Mouse (Mus musculus) stomach, embryonic 14.5 days (tissue): ENCODE results near the gene Smim24. TPM values are rescaled to one million over a fixed set of nuclear protein-coding genes. Genes with fewer than 3 reads are reported as not detected.

Experiments
- ATAC-seq: fragments of 200-750 bp; cut with Nextera tagmentation; 2 replicates; pipeline ENCODE4 v1.8.0; 2017; ENCODE audit warnings: low read depth, moderate TSS enrichment; ENCODE audit not compliant: insufficient number of reproducible peaks, insufficient read depth, low FRiP score
- H3K27ac ChIP-seq: fragments of 300-500 bp; sonication (generic); 2 replicates; pipeline ENCODE4 v1.5.1; 2014; ENCODE audit warnings: mild to moderate bottlenecking, low read length, moderate library complexity, mixed read lengths
- H3K27me3 ChIP-seq: fragments of 300-500 bp; sonication (generic); 2 replicates; pipeline ENCODE4 v1.6.1; 2014; ENCODE audit warnings: low read length, control low read depth, mixed read lengths; ENCODE audit not compliant: control insufficient read depth, insufficient read depth
- H3K36me3 ChIP-seq: fragments of 300-500 bp; sonication (generic); 2 replicates; pipeline ENCODE4 v1.6.1; 2014; ENCODE audit warnings: mild to moderate bottlenecking, control low read depth, low read length, moderate library complexity, mixed read lengths; ENCODE audit not compliant: control insufficient read depth, insufficient read depth
- H3K4me1 ChIP-seq: fragments of 300-500 bp; sonication (generic); 2 replicates; pipeline ENCODE4 v1.6.1; 2014; ENCODE audit warnings: low read length, control low read depth, mixed read lengths; ENCODE audit not compliant: control insufficient read depth, insufficient read depth
- H3K4me2 ChIP-seq: fragments of 300-500 bp; sonication (generic); replicated peaks from 2 replicates; pipeline ENCODE4 v1.6.1; 2014; ENCODE audit warnings: low read depth, low read length, control low read depth
- H3K4me3 ChIP-seq: fragments of 300-500 bp; sonication (generic); 2 replicates; pipeline ENCODE4 v1.5.1; 2014; ENCODE audit warnings: low read depth, low read length, control low read depth
- H3K9ac ChIP-seq: fragments of 300-500 bp; sonication (generic); replicated peaks from 2 replicates; pipeline ENCODE4 v1.6.1; 2014; ENCODE audit warnings: low read depth, mild to moderate bottlenecking, control low read depth, low read length, moderate library complexity, mixed read lengths
- H3K9me3 ChIP-seq: fragments of 300-500 bp; sonication (generic); 2 replicates; pipeline ENCODE4 v1.6.1; 2016; ENCODE audit warnings: low read depth, low read length, control low read depth; ENCODE audit not compliant: control insufficient read depth
- WGBS: fragments of 180-500 bp; shearing (Covaris S2); extraction: QIAGEN DNeasy Blood & Tissue Kit; methylation state at CpG from one replicate; pipeline ENCODE4 v1.1.7; 2014; 5-methylcytosine and 5-hydroxymethylcytosine counted together
- microRNA-seq: library from miRNA; unstranded; fragments of <30 nt; microRNA quantifications from one replicate; pipeline ENCODE4, GENCODE M21; 2016
- polyA plus RNA-seq: library from polyadenylated mRNA; unstranded; fragments of >200 nt; fragmentation: Nextera tagmentation; extraction: Ambion mirVana; gene quantifications from 2 replicates; pipeline ENCODE4 v1.2.1, GENCODE M21; 2014

The Smim24 gene
- polyA plus RNA-seq, 1 experiment from 2014 or later, result 21.5 TPM

DNA sequence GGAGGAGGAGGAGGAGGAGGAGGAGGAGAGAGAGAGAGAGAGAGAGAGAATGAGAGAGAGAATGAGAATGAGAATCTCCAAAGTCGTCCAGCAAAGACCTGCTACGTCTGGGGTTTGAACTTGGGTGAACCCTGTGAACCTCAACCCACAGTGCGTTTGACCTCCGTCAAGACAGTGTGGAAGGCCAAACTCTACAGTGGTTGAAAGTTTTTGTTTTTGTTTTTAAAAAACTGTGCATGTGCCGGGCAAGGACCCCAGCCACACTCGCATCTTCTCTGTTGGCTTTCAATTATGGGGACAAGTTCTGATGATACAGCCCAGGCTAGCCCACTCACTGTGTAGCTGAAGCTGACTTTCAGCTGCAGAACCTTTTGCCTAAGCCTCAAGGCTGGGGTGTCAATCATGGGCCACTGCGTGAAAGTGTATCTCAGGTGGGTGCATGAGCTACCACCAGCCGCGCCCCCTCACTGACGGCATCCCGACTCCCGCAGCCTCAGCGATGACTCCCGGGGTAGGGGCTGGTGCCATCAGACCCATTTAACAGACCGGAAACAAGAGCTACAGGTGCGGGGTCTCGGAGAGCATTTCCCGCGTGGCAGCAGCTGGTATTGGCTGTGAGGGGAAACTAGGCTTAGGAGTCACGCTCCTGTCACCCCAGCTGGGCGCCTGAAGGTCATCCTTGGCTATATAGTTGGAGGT is 39.5 kb downstream of the Smim24 start:
- Histone ChIP-seq H3K27ac (no peak overlapping the region), H3K27me3 (no peaks in the 10 kb centered on the region), H3K36me3 (no peaks in the 10 kb centered on the region), H3K4me1 (peaks cover 16% of the 10 kb centered on the region), H3K9ac (no peak overlapping the region), H3K9me3 (no peaks in the 10 kb centered on the region), H3K4me2 (peak overlapping the region; percentile 23; the same call in 1 of the 2 replicates), H3K4me3 (no peak overlapping the region)
- 61% methylated on average over 21 of the region's 21 CpGs for WGBS
- no peak for ATAC-seq

DNA sequence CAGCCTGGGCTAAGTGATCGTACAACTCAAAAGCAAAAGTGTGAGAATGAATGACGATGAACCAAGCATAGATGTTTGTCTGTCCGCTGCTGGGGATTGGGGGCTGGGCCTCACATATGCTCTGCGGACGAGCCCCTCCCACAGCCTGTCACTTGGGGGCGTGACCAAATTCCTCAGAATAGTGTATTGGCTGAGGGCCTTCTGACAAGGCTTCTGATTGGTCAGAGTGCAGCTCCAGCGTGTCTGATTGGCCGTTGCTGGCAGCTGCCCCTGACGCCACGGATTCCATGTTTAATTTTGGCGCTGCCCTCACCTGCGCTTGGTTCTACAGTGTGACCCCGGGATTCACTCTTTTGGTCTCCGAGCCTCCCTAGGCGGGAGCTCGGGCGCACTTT is 40.0 kb downstream of the Smim24 start:
- H3K36me3 ChIP-seq, result no peaks in the 10 kb centered on the region
- 5% methylated on average over 17 of the region's 17 CpGs for WGBS
- no peaks in the 10 kb centered on the region for H3K27me3 ChIP-seq
- ATAC-seq, result peak; percentile 84
- no peak overlapping the region for H3K9ac ChIP-seq
- no peaks in the 10 kb centered on the region for H3K9me3 ChIP-seq
- H3K4me2 ChIP-seq, result peak overlapping the region; percentile 36
- H3K4me1 ChIP-seq, result peaks cover 16% of the 10 kb centered on the region
- no peak overlapping the region; the same call in 1 of the 2 replicates for H3K4me3 ChIP-seq
- no peak overlapping the region for H3K27ac ChIP-seq

DNA sequence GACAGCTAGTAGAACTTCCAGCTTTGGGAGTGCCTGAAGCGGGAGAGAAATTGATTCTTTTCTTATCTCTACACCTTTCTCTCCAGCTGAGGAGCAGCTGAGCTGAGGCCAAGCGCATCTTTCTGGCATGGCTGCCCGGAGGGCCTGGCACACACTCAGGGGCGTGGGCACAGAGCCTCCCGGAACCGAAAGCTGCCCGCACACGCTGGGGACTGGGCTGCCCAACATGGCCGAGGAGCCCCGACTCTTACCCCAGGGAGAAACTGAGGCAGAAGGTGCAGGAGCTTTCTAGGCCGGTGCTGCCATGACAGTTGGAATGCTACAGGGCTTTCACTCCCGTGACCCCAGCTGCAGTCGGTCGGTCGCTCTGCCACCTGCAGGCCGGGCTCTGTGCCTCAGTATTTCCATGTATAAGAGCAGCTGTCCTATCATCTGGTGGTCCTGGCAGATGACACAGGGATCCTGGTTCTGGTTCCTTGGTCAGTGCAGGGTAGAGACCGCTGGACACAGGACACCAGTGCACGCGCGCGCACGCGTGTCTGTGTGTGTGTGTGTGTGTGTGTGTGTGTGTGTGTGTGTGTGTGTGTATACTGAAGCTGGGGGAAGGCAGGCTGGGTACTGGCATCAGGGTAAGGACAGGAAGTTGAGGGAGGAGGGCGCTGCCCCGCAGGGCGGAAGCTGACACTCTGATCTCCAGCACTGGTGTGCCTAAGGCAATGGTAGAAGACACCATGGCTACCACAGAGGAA is 40.9 kb downstream of the Smim24 start:
- H3K36me3 ChIP-seq, result no peaks in the 10 kb centered on the region
- H3K27me3 ChIP-seq, result no peaks in the 10 kb centered on the region
- H3K4me1 ChIP-seq, result peaks cover 16% of the 10 kb centered on the region
- no peak overlapping the region for H3K9ac ChIP-seq
- whole genome bisulfite sequencing, result 76% methylated on average over 26 of the region's 26 CpGs
- no peak for ATAC-seq
- no peak overlapping the region for H3K4me3 ChIP-seq
- H3K4me2 ChIP-seq, result no peak overlapping the region
- no peak overlapping the region for H3K27ac ChIP-seq
- no peaks in the 10 kb centered on the region for H3K9me3 ChIP-seq

DNA sequence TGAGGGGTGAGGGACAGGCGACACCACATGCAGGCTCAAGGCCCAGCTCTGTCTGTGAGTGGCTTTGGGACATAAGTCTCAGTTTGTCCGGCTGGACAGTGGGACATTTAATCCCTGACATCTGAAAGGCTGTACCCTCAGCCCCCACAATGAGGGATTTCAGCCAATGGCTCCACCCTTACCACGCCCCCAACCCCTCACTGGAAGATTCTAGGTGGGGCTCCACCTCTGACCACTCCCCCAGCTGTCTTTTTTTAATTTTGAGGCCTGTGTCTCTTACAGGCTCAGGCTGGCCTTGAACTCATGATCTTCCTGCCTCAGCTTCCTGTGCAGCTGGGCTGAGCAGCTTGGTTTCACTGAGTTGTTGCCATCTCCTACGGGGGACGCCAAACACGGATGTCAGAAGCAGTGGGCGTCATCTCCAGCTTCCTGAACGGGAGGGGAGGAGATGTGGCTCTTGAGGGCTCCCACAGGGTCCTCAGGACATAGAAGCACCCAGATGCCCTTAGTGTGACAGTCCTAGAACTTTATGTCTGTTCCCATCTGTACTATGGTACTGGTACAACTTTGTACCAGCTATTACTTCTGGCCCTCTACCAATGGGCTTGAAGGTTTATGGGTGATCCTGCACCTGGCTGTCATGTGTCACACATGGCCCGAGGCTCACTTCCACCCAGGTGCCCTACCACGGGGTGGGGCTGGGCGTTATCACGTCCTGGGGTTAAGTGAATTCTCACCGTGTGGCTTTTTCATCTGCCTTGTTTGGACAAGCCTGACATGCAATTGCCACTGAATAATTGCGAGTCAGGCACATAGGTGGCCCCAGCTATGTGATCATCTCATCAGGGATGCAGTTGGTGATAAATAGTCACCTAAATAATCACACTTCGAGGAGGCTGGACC is 41.8 kb downstream of the Smim24 start:
- 48% methylated on average over 15 of the region's 15 CpGs for whole genome bisulfite sequencing
- Histone ChIP-seq H3K9me3 (no peaks in the 10 kb centered on the region), H3K4me1 (peaks cover 16% of the 10 kb centered on the region), H3K4me3 (no peak overlapping the region), H3K36me3 (no peaks in the 10 kb centered on the region), H3K27ac (no peak overlapping the region), H3K9ac (no peak overlapping the region), H3K27me3 (no peaks in the 10 kb centered on the region), H3K4me2 (no peak overlapping the region)
- no peak for ATAC-seq

DNA sequence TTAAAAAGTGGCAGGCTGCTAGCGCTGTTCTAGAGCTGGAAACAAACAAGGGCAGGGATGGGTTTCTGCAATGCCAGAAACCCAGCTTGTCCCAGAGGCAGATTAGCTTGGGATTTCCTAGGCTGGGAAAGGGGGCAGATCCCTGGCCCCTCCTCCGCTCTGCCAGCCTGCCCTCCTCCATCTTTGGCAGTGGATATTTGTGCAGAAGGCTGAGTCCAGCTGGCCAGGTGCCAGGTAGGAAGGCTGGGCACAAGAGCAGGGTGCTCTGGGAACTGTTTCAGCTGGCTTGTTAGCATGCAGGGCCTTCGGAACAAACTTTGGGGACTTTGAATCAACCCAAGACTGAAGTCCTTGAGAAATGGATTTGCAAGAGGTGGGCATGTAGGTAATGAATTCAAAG is 42.6 kb downstream of the Smim24 start:
- H3K4me3 ChIP-seq, result no peak overlapping the region
- H3K9me3 ChIP-seq, result no peaks in the 10 kb centered on the region
- no peak overlapping the region for H3K4me2 ChIP-seq
- no peak overlapping the region for H3K27ac ChIP-seq
- no peaks in the 10 kb centered on the region for H3K27me3 ChIP-seq
- no peak for ATAC-seq
- H3K9ac ChIP-seq, result no peak overlapping the region
- no peaks in the 10 kb centered on the region for H3K36me3 ChIP-seq
- 70% methylated on average over 3 of the region's 3 CpGs for WGBS
- H3K4me1 ChIP-seq, result peaks cover 16% of the 10 kb centered on the region

DNA sequence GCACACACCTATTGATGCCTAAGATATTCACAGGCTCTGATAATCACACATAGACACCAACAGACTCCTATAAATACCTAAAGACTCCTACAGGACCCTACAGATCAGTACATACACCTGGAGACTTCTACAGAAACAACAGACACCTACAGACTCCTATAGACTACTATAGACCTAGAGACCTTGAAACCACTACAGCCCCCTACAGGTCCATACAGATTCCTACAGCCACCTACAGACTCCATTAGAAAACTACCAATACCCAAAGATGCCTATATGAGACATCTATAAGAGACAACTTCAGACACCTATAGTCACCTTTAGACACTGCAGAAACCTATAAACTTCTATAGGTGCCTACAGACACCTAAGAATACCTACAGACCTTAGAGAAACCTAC is 48.2 kb downstream of the Smim24 start:
- no peak for ATAC-seq
- Histone ChIP-seq H3K4me2 (no peak overlapping the region), H3K4me3 (no peak overlapping the region), H3K9ac (no peak overlapping the region), H3K36me3 (no peaks in the 10 kb centered on the region), H3K4me1 (no peaks in the 10 kb centered on the region), H3K27ac (no peak overlapping the region), H3K27me3 (no peaks in the 10 kb centered on the region), H3K9me3 (no peaks in the 10 kb centered on the region)

Small RNA genes lying within 50 kb of the gene (microRNA-seq; reads per million reads assigned to microRNA genes)
- gene Mir1191b (1.3 reads per million), gene Mir6913 (not detected)

Other genes with a start within 250 kb of the Smim24 start
- gene Pias4, start 225.1 kb upstream of the Smim24 start, polyA plus RNA-seq, result 32.7 and 40.9 TPM in 2 replicates
- gene Eef2, start 216.4 kb upstream of the Smim24 start, polyA plus RNA-seq, result 416 and 434 TPM in 2 replicates
- gene Dapk3, start 210.0 kb upstream of the Smim24 start, polyA plus RNA-seq, result 48.9 and 58.7 TPM in 2 replicates
- not detected in 2 replicates for gene 4930442H23Rik, start 209.2 kb upstream of the Smim24 start, polyA plus RNA-seq
- gene Nmrk2, start 191.0 kb upstream of the Smim24 start, polyA plus RNA-seq, result 0.14 and 0.35 TPM in 2 replicates
- gene Atcay, start 162.2 kb upstream of the Smim24 start, polyA plus RNA-seq, result 1.9 and 2.2 TPM in 2 replicates
- 9.2 and 10.8 TPM in 2 replicates for gene Zfr2, start 159.9 kb upstream of the Smim24 start, polyA plus RNA-seq
- 3.4 and 3.9 TPM in 2 replicates for gene Matk, start 140.1 kb upstream of the Smim24 start, polyA plus RNA-seq
- gene Mrpl54, start 126.1 kb upstream of the Smim24 start, polyA plus RNA-seq, result 223 and 246 TPM in 2 replicates
- 47.0 and 51.1 TPM in 2 replicates for gene Apba3, start 126.1 kb upstream of the Smim24 start, polyA plus RNA-seq
- 21.6 and 25.2 TPM in 2 replicates for gene Tjp3, start 101.5 kb upstream of the Smim24 start, polyA plus RNA-seq
- gene Pip5k1c, start 100.1 kb upstream of the Smim24 start, polyA plus RNA-seq, result 50.1 and 51.4 TPM in 2 replicates
- 21.3 and 21.7 TPM in 2 replicates for gene Cactin, start 71.9 kb upstream of the Smim24 start, polyA plus RNA-seq
- 23.1 and 23.4 TPM in 2 replicates for gene Tbxa2r, start 64.3 kb upstream of the Smim24 start, polyA plus RNA-seq
- gene Gipc3, start 49.8 kb upstream of the Smim24 start, polyA plus RNA-seq, result 0.07 TPM in 1 of 2 replicates, not detected in the other
- 98.6 TPM in 2 replicates for gene Hmg20b, start 42.6 kb upstream of the Smim24 start, polyA plus RNA-seq
- 4.7 and 4.8 TPM in 2 replicates for gene Mfsd12, start 35.6 kb upstream of the Smim24 start, polyA plus RNA-seq
- gene 4930404N11Rik, start 27.2 kb upstream of the Smim24 start, polyA plus RNA-seq, result 0.43 and 0.59 TPM in 2 replicates
- 81.3 and 88.7 TPM in 2 replicates for gene Fzr1, start 14.5 kb upstream of the Smim24 start, polyA plus RNA-seq
- 44.8 and 48.5 TPM in 2 replicates for gene Dohh, start 8.6 kb upstream of the Smim24 start, polyA plus RNA-seq
- 3.1 and 4.1 TPM in 2 replicates for gene Gm48551, start 8.6 kb upstream of the Smim24 start, polyA plus RNA-seq
- 1.0 and 1.1 TPM in 2 replicates for gene Gm48552, start 4.0 kb upstream of the Smim24 start, polyA plus RNA-seq
- gene Nfic, start 62.6 kb downstream of the Smim24 start, polyA plus RNA-seq, result 76.0 and 80.1 TPM in 2 replicates
- gene Celf5, start 89.7 kb downstream of the Smim24 start, polyA plus RNA-seq, result 1.7 and 2.2 TPM in 2 replicates
- 79.1 and 79.3 TPM in 2 replicates for gene Ncln, start 103.3 kb downstream of the Smim24 start, polyA plus RNA-seq
- gene S1pr4, start 107.1 kb downstream of the Smim24 start, polyA plus RNA-seq, result 0.41 and 0.72 TPM in 2 replicates
- 3.6 and 7.4 TPM in 2 replicates for gene Gna15, start 131.2 kb downstream of the Smim24 start, polyA plus RNA-seq
- 86.2 and 89.3 TPM in 2 replicates for gene Gna11, start 152.1 kb downstream of the Smim24 start, polyA plus RNA-seq
- gene Aes, start 166.4 kb downstream of the Smim24 start, polyA plus RNA-seq, result 363 and 388 TPM in 2 replicates
- 17.7 and 19.1 TPM in 2 replicates for gene Tle2, start 181.5 kb downstream of the Smim24 start, polyA plus RNA-seq
- gene Tle6, start 208.0 kb downstream of the Smim24 start, polyA plus RNA-seq, result 14.3 and 18.2 TPM in 2 replicates
- 0.57 and 0.69 TPM in 2 replicates for gene BC025920, start 213.2 kb downstream of the Smim24 start, polyA plus RNA-seq
- 33.4 and 43.4 TPM in 2 replicates for gene Sirt6, start 234.7 kb downstream of the Smim24 start, polyA plus RNA-seq
- gene Ankrd24, start 235.5 kb downstream of the Smim24 start, polyA plus RNA-seq, result 7.8 and 9.1 TPM in 2 replicates